Mouse (Mus musculus) CH12.LX (cell line): ENCODE measurements around the gene Wt1.

Source experiments
- CTCF ChIP-seq, 2 experiments: IDR thresholded peaks in 1 of 2; conservative IDR thresholded peaks in 1 of 2; 2 replicates each; pipeline ENCODE4 v1.5.1; 2011 to 2012; ENCODE audit warnings: low read depth in 2 of 2, low read length in 2 of 2, improper control_type of control experiment in 1 of 2, inconsistent platforms in 1 of 2, mild to moderate bottlenecking in 1 of 2, moderate library complexity in 1 of 2
- EP300 ChIP-seq: IDR thresholded peaks from 2 replicates; pipeline ENCODE4 v1.6.1; 2011; ENCODE audit warnings: low read length, improper control_type of control experiment
- IRF4 ChIP-seq: IDR thresholded peaks from 2 replicates; pipeline ENCODE4 v1.6.1; 2014; ENCODE audit warnings: low read depth, mild to moderate bottlenecking, inconsistent platforms, low read length, improper control_type of control experiment
- JUND ChIP-seq: conservative IDR thresholded peaks from 2 replicates; pipeline ENCODE4 v1.6.1; 2011; ENCODE audit warnings: low read depth, low read length, improper control_type of control experiment
- MAX ChIP-seq: IDR thresholded peaks from 2 replicates; pipeline ENCODE4 v1.6.1; 2011; ENCODE audit warnings: low read length, improper control_type of control experiment
- NELFE ChIP-seq: IDR thresholded peaks from 2 replicates; pipeline ENCODE4 v1.6.1; 2011; ENCODE audit warnings: low read depth, low read length, improper control_type of control experiment
- POLR2A ChIP-seq: IDR thresholded peaks from 2 replicates; pipeline ENCODE4 v1.6.1; 2011; ENCODE audit warnings: low read depth, mild to moderate bottlenecking, improper control_type of control experiment, low read length
- POLR2AphosphoS2 ChIP-seq: IDR thresholded peaks from 2 replicates; pipeline ENCODE4 v1.6.1; 2011; ENCODE audit warnings: low read depth, low read length, improper control_type of control experiment
- ZC3H11A ChIP-seq: IDR thresholded peaks from 2 replicates; pipeline ENCODE4 v1.6.1; 2012; ENCODE audit warnings: low read depth, mild to moderate bottlenecking, inconsistent platforms, low read length, improper control_type of control experiment
- ZNF384 ChIP-seq: IDR thresholded peaks from 2 replicates; pipeline ENCODE4 v1.6.1; 2012; ENCODE audit warnings: low read depth, low read length, improper control_type of control experiment, inconsistent platforms

- TF ChIP-seq CTCF (conservative IDR thresholded peaks at IDR 0.05 in 1 of 2, IDR thresholded peaks at IDR 0.05 in 1 of 2; ENCODE audit: low read depth in 2 of 2, low read length in 2 of 2) (no peak), MAX (no peak), JUND (no peak), ZNF384 (no peak), NELFE (no peak), POLR2AphosphoS2 (no peak), POLR2A (no peak), IRF4 (no peak), EP300 (no peak), ZC3H11A (no peak)
Measured at GRCm38 (mm10) chr2:105162763-105163162, 36.4 kb downstream of the Wt1 start.
